Mouse (Mus musculus) WW6 (cell line): ENCODE results near the gene Spn.
"Not testable (repeated sequence)": the region's sequence is repeated elsewhere in the genome, so short reads cannot be mapped to it uniquely, and the experiment has no call there.

Experiments used
- DNase-seq: peaks from one replicate; pipeline ENCODE4 v3.0.0-alpha.2; 2013; ENCODE audit warnings: low read depth, low spot score

The Spn gene

GRCm38 (mm10) chr7:127137262-127138017, at the start of gene Spn:
Gene Spn, minus strand, starts transcription at chr7:127137823.
- DNase-seq, result no peak

GRCm38 (mm10) chr7:127187351-127187750, 49.7 kb upstream of the Spn start:
- DNase-seq, result no peak

DNA sequence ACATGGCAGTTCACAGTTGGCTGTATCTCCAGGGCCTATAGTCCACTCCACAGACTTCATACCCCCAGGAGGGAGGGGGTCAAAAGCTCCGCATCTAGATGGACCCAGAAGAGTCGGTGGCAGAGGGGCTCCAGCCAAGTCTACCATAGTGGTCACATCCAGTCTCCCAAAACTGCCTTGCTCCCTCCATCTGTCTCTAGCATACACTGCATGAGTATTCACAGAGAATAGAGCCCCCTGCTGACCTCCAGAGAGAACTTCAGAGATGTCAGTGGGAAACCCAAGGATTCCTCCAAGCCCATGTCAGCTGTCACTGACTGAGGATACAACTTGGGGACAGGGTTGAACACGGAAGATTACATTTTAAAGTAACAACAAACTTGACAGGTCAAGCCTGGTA, 48.0 kb upstream of the Spn start:
- DNase-seq, result no peak

- DNase-seq, result no peak
These were observed 47.1 kb upstream of the Spn start for GRCm38 (mm10) chr7:127184720-127185119.

DNA sequence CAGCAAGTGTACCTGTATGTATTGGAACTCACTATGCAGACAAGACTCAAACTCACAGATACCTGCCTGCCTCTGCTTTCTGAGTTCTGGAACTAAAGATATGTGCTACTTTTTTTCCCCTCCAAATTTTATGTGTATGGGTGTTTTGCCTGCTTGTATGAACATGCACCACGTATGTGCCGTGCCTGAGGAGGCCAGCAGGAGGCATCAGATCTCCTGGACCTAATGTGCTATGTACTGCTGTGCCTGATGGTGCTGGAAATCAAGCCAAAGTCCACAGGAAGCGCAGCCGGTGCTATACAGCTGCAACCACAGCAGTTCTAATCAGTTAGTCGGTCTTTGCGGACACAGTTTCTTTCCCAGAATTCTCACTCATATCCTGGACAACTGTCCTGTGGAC, 46.2 kb upstream of the Spn start:
- DNase-seq, result no peak

DNA sequence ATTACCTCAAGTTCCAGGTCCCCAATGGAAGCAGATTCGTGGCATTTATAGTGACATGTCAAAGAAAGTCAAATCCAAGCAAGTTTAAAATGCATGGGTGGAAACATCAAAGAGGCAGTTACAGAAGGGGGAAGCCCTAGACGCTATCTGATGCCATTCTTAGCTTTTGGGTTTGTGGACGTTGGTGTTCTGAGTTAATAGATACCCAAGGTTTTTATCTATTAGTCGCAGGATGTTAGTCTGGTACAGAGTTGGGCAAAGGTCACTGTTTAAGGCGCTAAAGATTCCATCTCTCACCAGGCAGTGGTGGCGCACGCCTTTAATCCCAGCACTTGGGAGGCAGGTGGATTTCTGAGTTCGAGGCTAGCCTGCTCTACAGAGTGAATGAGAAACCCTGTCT, 45.7 kb upstream of the Spn start:
- DNase-seq, result no peak

GRCm38 (mm10) chr7:127181724-127182123, 44.1 kb upstream of the Spn start:
- DNase-seq, result not testable (repeated sequence)

- DNase-seq, result no peak
These were observed 43.2 kb upstream of the Spn start for GRCm38 (mm10) chr7:127180783-127181182.

DNA sequence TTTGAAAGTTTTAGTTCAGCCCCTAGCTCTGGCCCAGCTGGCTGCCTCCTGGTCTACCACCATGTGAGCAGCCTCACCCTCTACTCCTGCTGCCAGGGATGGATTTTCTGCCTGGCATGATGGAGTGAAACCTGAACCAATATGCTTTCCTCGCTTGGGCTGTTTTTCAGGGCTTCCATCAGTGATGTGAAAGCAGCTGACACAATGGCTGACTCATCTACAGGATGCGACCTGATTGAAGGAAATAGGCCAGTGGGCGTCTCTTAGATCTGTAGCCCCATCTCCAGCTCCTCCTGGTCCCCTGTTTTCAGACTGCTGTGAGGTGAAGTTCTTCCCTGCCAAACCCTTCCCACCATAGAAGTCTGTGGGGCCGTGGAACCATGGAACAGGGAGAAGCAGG, 39.3 kb upstream of the Spn start:
- DNase-seq, result no peak

GRCm38 (mm10) chr7:127166501-127166900, 28.9 kb upstream of the Spn start:
- no peak for DNase-seq

DNA sequence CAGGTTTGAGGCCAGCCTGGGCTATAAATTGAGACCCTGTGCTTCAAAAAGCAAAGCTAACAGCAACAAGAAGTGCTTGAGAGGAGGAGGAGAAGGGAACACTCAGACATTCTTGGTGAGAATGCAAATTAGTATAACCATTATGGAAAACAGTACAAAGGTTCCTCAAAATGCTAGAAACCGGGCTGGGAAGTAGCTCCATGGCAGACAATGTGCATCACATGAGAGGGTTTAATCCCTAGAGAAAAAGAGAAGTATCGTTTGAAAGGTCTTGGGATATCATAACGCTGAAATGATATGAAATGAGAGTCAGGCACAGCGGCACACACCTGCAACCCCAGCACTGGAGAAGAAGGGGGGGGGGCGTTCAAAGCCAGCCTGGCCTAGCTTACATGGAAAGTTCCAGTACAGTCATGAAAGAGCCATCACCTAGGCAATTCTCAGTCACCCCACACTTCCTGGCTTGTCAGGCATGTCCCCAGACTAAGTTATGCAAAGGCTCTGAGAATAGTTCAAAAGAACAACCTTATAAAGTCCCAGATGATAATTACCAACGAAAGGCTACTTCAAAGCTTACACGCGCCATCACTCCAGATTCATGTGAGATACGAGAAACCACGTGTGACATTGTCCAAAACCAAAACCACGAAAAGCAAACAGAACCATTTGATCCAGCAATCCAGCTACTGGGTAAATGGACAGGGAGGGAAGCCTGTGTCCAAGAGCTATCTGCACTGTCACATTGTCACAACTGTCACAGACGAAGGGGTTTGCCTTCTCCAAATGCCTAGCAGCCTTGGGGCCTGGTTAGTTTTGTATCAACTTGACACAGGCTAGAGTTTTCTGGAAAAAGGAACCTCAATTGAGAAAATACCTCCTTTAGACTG, 28.2 kb upstream of the Spn start:
- no peak for DNase-seq

- DNase-seq, result no peak
These were observed 26.4 kb upstream of the Spn start for GRCm38 (mm10) chr7:127164002-127164401.

DNA sequence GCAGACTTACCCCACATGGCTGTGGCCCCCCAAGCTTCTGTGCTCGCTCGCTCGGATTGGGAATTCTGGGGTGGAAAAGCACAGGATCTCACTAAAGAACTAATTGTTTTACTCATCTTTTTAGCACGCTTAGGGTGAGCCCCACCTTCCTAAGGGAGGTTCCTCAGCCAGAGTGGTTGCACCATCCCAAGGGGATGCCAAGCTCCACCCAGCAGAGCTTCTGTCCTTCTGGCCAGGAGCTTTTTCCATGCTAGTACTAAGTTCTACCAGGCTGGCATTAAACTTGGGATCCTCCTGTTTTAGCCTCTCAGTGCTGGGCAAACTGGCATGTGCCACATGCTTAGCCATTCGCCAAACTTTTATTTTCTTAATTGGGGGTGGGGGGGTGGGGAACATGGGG, 24.9 kb upstream of the Spn start:
- DNase-seq, result no peak

GRCm38 (mm10) chr7:127157548-127157947, 19.9 kb upstream of the Spn start:
- no peak for DNase-seq

DNA sequence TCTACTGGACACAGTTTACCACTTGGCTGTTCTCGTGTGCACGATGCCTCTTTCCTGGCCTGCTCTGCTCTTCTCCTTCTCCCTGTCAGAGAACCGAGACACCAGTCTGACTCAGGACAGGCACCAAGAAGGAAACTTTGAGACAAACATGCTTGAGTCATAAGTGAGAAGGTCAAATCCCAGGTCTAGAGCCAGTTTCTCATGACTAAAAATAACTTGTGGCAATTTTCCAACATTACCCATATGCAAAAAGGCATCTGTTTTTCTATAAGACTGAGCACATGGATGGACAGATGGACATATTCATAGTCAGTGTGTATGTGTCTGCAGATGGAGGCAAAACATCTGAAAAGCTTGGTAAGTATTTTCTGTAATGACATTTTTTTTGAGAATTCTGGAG, 15.9 kb upstream of the Spn start:
- no peak for DNase-seq

- no peak for DNase-seq
These were observed 14.8 kb upstream of the Spn start for GRCm38 (mm10) chr7:127152464-127152863.

- no peak for DNase-seq
These were observed 10.3 kb upstream of the Spn start for GRCm38 (mm10) chr7:127147901-127148300.

DNA sequence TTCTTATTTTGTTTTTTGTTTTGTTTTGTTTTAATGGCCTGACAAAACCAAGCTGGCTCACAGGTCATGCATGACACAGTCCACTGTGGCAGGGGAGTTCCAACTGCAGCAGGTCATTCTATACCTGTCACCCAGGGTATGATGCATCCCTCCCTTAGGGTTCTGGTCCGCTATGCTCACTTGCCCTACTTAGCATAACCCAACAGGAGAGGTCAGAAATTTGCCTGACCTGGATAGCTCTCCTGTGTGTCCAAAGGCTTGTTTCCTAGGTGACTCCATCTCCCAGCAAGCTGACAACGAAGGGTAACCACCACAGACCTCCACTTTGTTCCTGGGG, 8.6 kb upstream of the Spn start:
- no peak for DNase-seq

GRCm38 (mm10) chr7:127145387-127146266, 8.0 kb upstream of the Spn start:
- DNase-seq, result no peak

DNA sequence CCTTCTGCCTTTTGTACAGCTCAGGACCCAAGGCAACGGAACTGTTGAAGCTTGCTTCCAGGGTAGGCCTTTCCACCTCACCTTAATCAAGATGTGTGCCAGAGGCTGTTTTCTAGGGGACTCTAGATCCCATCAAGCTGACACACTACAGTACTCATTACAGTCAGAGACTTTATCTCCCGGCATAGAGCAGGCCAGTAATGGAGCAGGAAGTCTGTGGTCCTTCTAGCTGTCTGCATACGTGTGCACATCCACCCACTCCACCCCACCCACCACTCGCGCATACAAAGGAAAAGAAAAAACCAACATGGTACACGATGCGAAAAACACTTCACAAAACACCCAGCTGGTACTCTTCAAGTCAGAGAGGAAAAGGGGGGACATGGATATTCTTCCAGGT, 6.8 kb upstream of the Spn start:
- DNase-seq, result no peak

GRCm38 (mm10) chr7:127142666-127143065, 5.0 kb upstream of the Spn start:
- DNase-seq, result no peak

DNA sequence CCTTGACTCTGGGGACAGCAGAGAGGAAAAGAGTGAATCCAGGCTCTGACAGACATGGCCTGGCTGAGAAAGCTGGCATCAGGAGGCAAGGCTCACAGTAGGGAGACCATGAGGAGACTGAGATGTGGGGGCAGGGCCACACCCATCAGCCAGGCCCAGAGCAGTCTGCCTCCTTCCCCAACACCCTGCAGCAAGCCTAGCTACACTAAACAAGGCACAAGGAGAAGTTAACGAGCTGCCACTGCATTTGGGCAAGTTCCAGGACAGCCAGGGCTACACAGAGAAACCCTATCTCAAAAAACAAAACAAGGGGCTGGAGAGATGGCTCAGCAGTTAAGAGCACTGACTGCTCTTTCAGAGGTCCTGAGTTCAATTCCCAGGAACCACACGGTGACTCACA, 4.6 kb upstream of the Spn start:
- DNase-seq, result no peak
